Mouse (Mus musculus): Measurements from ENCODE around the gene Uso1.
"Not testable (repeated sequence)": the region's sequence is repeated elsewhere in the genome, so short reads cannot be mapped to it uniquely, and the experiment has no call there.

The Uso1 gene

DNA sequence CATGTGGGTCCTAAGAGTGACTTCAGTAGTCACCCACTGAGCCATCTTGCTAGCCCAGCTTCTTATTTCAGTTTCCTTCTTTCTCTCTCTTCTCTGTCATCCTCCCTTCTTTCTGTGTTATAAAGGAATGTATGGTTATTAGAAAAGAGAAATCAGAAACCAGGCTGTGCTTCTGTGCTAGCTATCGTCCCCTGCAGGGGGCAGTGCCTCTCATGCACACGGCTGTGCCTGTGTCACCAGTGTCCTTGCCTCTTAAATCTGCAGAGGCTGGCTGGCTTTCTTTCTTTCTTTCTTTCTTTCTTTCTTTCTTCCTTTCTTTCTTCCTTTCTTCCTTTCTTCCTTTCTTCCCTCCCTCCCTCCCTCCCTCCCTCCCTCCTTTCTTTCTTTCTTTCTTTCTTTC, 58.0 kb downstream of the Uso1 start:
- not testable (repeated sequence) for DNase-seq (ENCODE audit: low read depth, low spot score)

DNA sequence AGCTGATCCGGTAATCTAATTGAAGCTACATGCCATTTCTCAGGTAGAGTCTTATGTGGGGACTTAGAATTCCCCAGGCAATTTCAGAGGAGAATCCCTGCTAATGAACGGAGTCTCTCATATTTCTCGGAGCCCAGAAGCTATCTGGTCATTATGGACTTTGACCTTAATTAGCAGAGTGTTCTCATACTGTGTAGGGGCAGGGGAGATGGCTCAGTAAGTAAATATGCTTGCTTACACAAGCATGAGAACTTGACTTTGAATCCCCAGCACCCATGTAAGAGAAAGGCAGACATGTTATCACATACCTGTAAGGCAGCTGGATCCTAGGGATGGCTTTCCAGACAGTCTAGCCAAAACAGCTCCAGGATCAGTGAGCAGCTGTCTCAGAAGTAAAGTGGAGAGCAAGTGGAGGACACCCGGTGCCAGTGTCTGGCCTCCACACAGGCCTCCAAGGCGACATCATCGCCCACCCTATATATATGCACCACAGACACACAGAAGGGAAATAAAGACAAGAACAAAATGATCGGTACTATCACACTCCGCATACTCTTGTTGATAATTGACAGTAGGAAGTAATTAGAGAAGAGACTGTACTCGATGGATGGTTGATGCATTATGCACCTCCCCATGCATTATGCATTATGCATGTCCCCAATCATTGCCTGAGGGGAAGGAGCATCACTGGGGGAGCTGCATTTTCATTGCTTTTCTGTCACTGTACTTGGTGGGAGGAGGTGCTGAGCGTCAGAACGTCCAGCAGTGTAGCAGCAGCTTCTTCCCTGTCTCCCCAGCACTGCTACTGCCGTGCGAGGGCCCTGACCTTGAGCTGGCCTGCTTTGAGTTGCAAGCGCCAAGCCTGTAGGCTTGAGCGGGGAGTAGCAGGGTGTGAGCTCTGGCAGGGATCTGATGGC, 59.4 kb downstream of the Uso1 start:
- no peak for DNase-seq (ENCODE audit: low read depth, low spot score)

DNA sequence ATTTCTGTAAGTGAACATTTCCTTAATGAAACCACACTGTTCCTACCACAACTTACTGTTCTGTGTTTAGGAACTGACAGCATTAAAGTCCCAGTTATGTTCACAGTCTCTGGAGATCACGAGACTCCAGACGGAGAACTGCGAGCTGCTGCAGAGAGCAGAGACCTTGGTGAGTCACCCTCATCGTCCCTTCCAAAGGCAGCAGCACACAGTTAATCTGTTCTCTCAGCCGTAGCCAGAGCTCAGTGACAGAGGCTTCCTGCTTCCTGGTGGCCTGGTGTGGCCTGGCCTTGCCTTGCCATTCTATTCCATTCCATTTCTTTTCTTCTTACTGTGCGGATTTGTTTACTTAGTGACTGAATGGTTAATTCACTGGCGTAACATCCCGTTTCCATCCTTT, 60.5 kb downstream of the Uso1 start:
- DNase-seq (ENCODE audit: low read depth, low spot score): no peak

DNA sequence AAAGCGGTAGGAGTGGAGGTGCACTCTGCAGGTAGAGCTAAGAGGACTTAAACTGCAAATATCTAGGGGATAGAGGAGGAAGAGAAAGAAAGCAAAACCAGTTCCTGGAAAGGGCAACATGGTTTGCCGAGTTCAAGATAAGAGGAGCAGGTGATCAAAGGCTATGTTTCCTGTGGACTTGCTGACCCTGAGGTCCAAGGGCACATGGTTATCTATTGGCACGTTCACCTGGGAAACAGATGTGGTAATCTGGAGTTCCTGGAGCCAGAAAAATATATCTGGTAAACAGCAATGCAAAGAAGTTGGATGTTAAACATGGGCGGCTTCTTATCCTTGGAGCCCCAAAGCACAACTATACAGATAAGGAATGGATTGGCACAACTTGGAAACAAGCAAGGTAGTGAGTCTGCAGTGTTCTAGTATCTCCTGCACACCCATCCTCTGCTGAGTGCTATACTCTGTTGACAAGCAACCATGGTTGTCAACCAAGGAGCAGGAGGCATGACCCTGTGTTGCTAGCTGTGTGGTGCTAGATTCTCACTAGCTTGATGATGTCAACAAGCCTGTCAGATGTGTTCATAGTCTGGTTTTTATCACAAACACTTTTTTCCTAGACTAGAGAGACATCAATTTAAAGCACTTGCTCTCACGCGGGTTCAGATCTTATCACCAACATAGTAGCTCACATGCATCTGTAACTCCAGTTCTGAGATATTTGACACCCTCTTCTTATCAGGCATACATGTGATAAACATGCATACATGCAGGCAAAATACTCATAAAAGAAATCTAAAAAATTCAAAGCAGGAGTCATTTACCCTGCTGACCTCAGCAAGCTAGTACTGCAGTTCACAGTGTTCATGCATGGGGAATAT, 66.7 kb downstream of the Uso1 start:
- no peak for DNase-seq (ENCODE audit: low read depth, low spot score)

DNA sequence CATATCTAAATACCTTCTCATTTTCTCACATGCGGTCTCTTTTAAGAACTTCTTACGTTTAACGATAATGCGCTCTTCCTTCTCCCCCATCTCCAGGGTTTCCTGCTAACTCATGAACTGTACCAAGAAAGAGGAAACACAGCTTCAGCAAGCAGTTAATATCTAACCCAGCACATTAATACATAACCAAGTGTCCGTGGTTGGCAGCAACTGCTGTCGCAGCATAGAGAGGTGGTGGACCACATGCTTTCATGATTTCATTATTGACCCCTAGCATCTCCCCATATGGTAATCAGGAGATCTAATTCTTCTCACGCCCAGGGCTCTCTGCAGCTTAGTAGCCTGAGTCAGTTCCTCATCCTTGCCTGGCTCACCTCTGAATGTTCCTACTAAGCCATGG, 67.4 kb downstream of the Uso1 start:
- DNase-seq (ENCODE audit: low read depth, low spot score): no peak

DNA sequence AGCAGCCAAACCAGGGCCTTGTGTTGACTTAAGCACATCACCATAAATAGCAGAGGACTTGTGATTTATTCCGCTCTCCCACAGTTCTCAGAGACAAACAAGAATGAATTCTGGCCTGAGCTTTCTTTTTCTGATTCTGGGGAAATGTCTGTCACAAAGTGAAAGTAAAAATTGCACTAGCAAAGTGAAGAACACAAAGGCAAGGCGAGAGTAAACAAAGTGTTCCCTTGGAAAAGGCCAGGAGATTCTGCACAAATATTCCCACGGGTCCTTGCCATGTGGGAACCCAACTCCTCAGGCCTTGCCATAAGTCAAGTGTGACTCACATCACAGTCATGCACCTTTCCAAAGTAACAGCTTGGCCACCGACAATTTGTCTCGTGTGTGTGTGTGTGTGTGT, 68.0 kb downstream of the Uso1 start:
- no peak for DNase-seq (ENCODE audit: low read depth, low spot score)

DNA sequence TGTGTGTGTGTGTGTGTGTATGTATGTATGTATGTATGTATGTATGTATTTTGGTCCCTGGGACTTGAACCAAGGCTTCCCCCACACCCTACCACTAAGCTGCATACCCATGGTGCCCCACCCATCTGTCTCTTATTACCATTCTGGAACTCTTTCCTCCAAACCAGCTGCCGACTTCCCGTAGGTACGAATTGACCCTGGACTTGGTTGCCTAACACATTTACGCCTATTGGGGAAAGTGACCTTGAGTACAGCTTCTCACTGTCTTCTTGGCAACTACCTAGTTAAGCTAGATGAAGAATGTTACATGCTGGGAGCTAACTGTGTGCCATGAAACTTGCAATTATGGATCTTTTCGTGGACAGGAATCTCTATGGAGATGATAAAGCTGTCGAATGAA, 68.4 kb downstream of the Uso1 start:
- no peak for DNase-seq (ENCODE audit: low read depth, low spot score)

DNA sequence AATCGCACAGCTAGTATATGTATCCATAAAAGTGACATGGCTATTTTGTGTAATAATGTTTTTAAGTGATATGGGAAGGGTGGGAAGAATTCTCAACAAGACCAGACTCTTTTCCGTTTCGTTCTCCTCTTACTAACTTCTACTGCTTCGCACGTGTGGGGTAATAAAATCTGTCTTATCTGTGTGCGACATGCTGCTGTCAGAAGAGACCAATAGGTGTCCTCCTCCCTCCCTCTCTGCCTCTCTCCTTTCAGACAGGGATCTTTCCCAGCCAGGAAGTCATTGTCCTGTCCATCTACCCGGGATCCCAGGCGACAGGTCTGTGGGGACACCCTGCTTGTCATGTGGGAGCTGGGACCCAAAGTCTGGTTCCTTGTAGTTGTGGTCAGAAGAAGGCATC, 72.5 kb downstream of the Uso1 start:
- DNase-seq (ENCODE audit: low read depth, low spot score): no peak

DNA sequence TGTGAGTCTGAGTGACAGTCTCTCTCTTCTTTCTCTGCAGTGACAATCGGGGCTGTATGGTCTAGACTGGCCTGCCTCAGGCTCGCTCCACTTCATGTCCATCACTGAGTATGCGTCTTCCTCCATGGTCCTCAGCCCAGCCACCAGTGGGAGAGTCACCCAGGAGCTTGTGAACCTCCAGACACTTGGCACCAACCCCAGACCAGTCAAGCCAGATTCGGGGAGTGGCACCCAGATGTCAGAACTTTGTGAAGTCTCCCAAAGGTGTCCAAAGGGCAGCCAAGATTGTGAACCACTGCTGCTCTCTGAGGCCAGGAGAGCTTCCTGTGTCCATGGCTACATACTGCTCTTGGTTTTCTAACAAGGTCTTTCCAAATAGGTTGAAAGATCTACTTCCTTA, 74.5 kb downstream of the Uso1 start:
- no peak for DNase-seq (ENCODE audit: low read depth, low spot score)

DNA sequence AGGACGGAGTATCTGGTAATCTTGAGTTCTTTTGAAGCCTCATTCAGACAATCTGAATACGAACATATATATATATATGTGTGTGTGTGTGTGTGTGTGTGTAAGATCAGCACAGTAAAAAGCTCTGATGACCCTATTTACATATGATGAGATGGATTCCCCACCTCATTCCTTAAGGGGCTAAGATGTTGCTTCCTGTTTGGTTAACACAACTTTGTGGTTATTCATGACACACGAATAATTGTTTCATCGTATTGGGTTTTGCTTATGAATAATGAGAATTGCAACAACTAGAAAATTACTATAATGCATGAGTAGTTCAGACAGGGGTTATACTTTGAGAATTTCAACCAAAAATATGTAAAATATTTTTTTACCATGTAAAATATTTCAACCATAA, 77.6 kb downstream of the Uso1 start, which contains the start of gene U90926:
Gene U90926, minus strand, starts transcription at position 101 of the 400 bp plus-strand sequence.
- no peak for DNase-seq (ENCODE audit: low read depth, low spot score)

DNA sequence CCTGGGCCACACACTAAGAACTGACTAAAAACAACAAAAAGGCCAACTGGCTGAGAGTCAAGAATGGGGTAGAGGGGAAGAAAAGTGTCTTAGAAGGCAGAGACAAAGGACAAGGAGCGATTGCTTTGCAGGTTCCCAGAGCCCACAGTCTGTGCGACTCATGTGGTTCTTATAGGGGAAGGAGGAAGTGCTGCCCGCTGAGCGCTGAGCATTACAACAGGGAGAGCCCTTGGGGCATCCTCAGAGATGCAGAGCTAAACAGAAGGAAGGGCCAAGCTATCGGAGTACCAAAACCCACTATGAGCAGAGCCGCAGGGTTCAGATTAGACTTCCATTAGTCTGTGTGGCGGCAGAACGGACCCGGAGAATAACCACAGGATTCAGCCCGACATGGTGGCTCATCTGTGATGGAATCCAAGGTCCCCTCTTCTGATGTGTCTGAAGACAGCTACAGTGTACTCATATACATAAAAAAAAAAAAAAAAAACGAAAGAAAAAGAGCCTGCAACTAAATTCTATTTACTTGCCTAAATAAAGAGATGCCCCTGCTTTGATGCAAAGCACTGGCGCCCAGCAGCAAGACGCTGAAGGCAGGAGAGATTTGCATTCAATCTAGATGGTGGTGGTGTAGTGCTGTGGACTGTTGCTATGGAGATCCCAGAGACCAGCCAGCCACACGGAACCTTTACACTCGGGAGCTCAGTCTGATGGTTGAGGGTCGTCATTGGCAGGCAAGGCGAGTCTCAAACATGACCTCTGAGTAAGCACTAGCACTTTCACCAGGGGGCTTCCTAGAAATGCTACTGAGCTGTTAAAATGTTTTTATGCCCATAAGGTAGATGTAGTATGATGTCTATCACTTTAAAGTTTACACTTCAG, 81.4 kb downstream of the Uso1 start:
- peak; percentile 34 for DNase-seq (ENCODE audit: low read depth, low spot score)

DNA sequence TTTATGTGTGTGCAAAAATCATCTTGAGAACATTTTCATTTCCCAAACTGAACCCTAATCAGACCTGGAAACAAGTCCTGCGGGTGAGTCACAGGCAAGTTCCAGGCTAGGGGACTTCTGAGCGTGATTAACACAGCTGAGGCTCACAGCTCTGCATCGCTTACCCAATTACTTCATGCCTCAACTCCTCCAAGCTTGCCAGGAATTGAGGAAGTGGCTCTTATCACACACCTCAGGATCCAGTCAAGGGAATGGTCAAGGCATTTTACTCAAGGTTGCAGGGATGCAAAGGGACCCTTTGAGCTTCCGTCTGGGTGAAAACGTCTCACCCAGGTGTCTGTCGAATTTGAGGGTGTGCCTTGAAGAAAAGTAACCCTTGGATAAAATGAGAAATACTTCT, 82.1 kb downstream of the Uso1 start:
- no peak for DNase-seq (ENCODE audit: low read depth, low spot score)

DNA sequence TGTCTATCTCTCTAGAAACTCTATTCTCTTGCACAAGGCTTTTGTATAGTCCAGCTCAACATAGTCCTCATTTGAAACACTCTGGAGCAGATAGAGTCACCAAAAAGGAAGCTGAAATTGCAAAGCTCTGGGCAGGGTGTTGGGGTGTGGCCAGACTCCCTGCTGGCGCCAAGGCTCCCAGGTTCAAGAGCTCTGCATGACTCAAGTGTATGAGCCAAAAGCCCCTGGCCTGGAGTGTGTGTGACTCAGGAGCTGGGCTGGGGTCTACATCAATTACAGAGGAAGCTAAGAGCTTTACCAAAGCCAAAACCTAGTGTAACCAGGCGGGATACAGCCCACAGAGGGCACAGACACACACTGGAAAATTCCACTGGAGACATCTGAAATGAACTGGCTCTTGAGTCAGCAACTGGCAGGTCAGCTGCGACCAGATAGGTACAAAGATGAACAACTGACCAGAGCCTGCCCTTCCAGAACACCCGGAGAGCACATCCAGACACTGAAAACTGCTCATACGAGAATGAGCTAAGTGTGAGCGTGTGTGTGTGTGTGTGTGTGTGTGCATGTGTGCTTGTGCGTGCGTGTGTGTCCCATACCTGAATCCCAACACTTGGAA, 82.7 kb downstream of the Uso1 start:
- DNase-seq (ENCODE audit: low read depth, low spot score): no peak

DNA sequence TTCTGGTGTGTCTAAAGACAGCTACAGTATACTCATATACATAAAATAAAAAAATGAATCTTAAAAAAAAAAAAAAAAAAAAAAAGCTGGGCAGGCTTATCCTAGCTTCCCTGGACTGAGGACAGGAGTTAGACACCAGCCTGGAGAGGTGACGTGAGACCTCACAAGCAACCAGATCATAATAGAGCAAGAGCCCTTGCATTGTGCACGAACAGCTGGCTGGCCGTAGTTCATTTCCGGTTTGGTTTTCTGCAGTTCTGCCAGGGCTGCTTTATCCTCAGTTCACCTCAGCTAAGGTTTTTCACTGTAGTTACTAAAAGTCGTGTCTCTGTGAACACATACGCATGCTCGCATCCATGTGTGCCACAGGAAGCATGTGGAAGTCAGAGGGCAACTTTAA, 90.0 kb downstream of the Uso1 start:
- DNase-seq (ENCODE audit: low read depth, low spot score): no peak

DNA sequence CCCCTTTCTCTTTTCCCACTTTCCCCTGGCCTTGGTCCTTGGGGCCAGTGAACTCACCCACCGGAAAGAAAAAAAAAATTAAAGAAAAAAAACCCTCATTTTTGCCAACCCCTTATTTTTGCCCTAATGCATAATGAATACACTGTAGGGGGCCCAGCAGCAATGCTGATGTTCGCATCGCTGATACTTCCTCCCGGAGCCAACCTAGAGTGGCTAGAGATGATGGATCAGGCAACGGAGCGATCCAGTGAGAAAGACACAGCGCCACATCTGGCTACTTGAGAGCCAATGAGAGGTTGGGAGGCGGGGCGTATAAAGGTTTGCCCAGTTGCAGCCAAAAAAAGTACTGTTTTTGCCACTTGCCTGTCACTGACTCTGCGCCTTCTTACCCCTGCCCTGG, 91.0 kb downstream of the Uso1 start:
- peak; percentile 62 for DNase-seq (ENCODE audit: low read depth, low spot score)

DNA sequence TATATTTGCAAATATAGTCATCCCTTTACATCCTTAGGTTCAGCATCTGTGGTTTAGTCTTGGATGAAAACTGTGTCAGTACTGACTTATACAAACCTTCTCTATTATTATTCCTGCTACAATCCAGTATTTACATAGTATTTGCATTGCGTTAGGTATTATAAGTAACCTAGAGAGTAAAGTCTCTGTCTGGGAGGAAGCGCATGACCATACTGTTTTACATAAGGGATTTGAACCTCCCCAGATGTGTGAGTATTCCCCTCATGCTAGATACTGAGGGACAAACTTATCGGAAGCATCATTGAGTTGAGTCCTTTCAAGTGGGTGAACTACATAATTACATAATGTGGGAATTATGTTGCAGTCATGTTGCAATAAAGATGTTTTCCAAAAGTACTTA, 91.8 kb downstream of the Uso1 start:
- no peak for DNase-seq (ENCODE audit: low read depth, low spot score)

DNA sequence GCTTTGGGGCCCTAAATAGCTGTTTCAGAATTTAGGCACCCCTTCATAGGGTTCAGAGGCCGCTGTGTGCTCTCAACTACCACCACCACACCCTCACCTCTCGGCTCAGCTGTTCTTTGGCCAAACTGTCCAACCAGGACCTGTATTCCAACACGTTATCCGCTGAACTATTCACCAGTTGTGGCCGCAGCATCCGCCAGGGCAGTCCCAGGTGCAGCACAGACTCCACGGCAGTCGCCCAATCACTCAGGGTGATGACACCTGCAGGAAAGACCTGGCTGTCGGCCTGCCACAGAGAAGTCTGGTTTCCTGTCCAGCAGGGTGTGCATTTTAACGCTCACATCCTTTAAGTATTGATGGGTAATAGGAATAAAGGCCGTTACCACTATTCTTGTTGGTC, 92.6 kb downstream of the Uso1 start:
- peak; percentile 9 for DNase-seq (ENCODE audit: low read depth, low spot score)

DNA sequence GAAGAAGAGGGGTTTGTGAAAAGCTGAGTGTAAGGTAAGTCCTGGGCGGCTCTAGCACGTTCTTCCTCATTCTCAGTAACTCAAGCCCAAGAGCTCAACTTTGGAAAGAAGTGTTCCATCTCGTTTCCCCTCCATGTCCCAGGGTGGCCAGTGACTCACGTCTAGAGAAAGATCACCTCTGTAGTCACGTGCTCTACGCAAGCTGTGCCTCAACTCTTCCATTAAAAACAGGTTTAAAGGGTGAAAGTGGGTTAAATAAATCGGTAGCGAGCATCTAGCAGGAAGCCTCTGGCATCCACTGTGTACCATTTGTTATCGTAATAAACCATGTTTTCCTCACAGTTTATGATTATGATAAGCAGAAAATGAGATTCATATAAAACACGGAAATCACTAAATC, 94.1 kb downstream of the Uso1 start:
- no peak for DNase-seq (ENCODE audit: low read depth, low spot score)

DNA sequence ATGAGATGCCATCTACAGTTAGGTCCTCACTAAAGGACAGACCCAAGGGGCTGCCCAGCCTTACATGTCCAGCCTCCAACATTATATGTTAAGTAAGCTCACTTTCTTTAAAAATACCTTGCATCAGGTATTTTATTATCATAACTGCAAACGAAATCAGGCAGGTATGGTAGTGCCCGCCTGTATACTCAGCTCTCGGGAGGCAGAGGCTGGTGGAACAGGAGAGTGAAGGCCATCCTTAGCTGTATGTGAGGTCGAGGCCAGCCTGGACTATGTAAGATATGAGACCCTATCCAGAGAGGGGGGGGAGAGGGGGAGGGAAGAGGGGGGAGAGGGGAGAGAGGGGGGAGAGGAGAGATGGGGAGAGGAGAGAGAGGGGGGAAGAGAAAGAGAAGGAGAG, 95.6 kb downstream of the Uso1 start:
- DNase-seq (ENCODE audit: low read depth, low spot score): no peak

DNA sequence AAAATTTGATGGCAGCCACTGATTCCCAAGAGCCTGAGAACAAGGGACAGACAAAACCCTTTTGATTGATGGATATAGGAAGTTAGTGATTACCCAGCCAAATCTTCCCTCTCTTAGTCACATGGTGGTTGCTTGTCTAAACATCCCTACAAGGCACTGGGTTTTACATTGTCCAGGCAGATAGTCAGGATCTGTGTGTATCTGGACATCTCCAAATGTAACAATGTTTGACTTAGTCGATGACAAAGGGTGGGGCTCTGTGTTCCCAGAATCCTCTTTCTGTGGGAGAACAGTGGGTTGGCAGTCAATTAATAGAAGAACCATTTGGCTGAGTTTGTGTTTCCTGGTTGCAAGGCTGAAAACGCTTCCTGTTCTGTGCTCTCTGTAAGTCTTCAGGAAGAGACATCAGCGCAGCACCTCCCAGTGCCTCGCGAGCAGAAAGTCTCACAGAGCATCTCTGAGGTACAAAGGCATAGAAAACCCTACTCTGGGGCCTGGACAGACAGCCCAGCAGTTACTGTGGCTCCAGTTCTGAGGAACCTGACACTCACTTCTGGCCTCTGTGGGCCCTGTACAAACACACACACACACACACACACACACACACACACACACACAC, 97.3 kb downstream of the Uso1 start:
- peak; percentile 9 for DNase-seq (ENCODE audit: low read depth, low spot score)

All from ES-CJ7 (cell line).